Mouse (Mus musculus) right cerebral cortex, postnatal 25 days (tissue): Measurements from ENCODE around the gene Ubtd2.
"Not testable (repeated sequence)": the region's sequence is repeated elsewhere in the genome, so short reads cannot be mapped to it uniquely, and the experiment has no call there.

Source experiments
- DNase-seq: peaks from one replicate; pipeline ENCODE4 v3.0.0; 2022

Ubtd2 gene

DNA sequence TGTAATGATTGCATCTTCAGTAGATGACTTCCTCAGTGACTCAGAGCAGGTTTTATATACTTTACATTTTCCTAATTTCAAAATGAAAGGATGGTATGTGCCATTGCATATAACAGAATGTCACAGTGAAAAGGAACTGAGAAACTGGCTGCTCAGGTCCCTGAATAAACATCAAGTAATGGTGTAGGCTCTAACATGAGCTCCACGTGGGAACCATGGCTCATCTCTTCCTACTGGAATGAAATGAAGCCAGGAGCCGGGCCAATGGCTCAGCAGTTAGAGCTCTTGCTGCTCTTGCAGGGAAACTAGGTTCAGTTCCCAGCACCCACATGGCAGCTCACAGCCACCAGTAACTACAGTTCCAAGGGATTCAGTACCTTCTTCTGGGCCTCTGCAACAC lies 16.8 kb downstream of the Ubtd2 start:
- DNase-seq, result no peak

DNA sequence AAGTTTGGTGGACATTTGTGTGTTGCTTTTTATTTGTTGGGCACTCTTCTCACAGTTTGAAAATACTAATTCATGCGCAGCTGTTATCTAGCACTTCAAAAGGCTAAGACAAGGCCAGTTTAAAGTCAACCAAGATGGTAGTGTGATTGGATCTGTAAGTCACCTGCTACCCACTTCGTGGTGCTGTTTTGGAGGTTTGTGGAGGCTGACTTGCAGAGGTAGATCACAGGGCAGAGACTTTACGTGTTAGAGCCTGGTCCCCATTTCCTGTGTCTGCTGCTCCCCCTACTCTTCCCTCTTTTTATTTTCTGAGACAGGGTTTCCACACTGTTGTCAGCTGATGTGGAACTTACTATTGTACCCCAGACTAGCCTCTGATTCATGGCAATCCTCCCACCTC lies 19.6 kb downstream of the Ubtd2 start:
- DNase-seq, result no peak

- DNase-seq, result no peak
These were observed 20.5 kb downstream of the Ubtd2 start for GRCm38 (mm10) chr11:32475487-32476236.

- no peak for DNase-seq
These were observed 26.4 kb downstream of the Ubtd2 start for GRCm38 (mm10) chr11:32481525-32481924.

- no peak for DNase-seq
These were observed 30.1 kb downstream of the Ubtd2 start for GRCm38 (mm10) chr11:32485290-32485689.

DNA sequence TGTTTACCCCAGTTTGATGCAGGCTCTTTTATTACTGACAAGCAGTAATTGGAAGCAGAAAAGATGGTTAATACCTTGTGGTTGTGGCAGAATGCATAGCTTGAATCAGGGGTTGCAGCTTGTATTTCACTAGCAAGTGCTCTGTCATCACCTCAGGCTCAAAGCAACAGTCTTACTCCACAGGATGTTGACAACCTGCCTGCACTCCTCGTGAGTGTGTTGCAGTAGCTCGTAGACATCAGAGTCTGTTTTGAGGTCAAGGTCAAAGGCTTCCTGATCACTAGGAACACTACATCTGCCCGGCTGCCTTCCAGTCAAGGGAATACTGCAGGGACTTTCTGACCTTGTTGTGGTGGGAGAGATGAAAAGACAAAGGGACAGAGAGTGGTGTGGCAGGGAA lies 31.5 kb downstream of the Ubtd2 start:
- DNase-seq, result no peak

GRCm38 (mm10) chr11:32487501-32487900 lies 32.3 kb downstream of the Ubtd2 start:
- DNase-seq, result no peak

DNA sequence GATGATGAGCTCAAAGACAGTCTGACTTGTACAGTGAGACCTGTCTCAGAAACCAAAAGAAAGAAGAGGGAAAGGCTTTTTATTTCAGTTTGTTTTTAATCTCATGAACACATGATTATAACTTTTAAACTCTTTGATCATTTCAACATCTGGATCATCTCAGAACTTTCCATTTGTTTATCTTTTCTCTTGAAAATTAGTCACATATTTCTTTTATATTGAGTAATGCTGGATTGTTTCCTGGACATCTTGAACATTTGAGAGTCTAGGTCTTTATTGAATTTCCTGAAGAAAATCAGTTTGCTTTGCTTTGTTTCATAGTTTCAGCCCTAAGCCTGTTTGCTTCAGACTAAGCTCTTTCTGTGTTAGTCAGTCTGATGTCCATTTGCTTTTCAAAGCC lies 33.2 kb downstream of the Ubtd2 start:
- DNase-seq, result no peak

- no peak for DNase-seq
These were observed 33.9 kb downstream of the Ubtd2 start for GRCm38 (mm10) chr11:32488808-32489670.

- no peak for DNase-seq
These were observed 35.9 kb downstream of the Ubtd2 start for GRCm38 (mm10) chr11:32491079-32491478.

DNA sequence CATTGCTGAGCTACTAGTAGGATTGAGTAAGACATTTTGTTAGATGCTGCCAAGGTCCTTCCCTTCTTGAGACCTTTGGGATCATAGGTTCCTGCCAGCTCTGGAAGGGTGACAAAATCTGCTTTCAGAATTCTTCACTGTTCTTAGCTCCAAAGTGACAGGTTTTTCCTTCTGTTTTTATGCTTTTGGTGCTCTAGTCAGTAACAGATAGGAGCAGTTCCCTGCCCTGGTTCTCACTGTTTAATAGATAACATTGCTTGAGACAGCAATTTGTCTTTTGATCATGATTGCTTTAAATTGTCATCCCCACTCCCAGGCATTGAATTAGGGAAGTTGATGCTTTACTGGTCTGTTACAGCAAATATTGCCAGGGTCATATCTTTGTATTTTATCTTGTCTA lies 38.1 kb downstream of the Ubtd2 start:
- DNase-seq, result no peak

DNA sequence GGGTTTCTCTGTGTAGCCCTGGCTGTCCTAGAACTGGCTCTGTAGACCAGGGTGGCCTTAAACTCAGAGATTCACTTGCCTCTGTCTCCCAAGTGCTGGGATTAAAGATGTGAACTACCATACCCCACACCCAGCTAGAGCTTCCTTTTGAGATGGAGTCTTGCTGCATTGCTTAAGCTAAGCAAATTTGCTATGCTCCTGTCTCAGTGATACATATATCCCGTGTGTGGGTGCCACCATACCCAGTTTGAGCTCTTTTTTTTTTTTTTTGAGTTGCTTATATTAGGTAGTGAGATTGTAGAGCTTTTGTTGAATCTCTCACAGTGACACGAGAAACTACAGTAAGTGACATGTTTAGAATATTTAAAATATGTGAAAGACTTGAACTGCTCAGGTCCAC lies 40.1 kb downstream of the Ubtd2 start:
- no peak for DNase-seq

- peak; percentile 36 for DNase-seq
These were observed 43.8 kb downstream of the Ubtd2 start for GRCm38 (mm10) chr11:32498757-32499535.

- no peak for DNase-seq
These were observed 44.8 kb downstream of the Ubtd2 start for GRCm38 (mm10) chr11:32499931-32500330.

- DNase-seq, result no peak
These were observed 48.5 kb downstream of the Ubtd2 start for GRCm38 (mm10) chr11:32503711-32504110.

DNA sequence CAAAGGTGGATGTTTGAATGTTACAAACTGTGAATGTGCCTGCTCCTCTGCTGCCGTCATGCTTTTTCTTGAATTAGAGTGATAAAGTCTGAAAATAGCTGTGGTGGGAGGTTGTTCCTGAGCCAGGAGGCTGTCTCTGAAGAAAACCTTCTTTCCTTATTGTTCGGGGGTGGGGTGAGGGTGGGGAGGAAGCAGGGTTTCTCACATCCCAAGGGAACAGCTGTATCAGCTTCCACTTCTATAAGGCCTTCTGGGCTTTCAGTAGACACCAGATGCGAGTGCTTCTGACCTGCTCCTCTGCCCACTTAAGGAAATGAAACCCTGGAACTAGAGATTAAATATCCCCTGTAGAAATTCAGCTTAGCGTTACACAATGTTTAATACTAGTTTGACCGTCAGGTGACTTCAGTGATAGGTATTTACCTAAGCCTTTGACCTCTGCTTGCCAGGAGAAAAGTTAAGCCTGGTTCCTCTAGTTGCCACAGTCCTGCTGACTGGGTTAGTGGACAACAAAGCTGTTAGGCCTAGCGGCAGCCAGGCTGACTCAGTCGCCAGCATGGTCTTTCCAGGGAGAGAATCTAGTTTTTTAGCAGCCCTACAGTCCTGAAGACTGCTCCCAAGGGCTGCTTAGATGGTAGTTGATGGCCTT lies 50.0 kb downstream of the Ubtd2 start:
- no peak for DNase-seq

DNA sequence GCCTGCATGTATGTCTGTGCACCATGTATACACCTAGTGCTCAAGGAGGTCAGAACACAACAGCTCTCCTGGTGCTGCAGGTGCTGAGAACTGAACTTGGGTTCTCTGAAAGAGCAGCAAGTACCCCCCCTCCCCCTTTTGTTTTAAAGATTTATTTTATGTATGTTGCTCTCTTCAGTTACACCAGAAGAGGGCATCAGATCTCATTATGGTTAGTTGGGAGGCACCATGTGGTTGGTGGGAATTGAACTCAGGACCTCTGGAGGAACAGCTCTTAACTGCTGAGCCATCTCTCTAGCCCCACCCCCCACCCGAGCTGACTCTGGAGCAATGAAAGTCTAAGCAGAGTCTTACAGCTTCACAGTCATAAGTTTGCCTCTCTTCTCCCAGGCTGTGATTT lies 55.8 kb downstream of the Ubtd2 start:
- DNase-seq, result no peak

DNA sequence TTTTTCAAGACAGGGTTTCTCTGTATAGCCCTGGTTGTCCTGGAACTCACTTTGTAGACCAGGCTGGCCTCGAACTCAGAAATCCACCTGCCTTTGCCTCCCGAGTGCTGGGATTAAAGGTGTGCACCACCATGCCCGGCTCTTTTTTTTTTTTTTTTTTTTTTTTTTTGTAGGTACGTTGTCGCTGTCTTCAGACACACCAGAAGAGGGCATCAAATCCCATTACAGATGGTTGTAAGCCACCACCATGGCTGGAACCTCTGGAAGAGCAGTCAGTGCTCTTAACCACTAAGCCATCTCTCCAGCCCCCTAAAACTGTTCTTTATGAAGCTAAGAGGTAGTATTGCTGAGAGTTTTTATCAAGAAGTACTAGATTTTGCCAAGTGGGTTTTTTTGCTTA lies 59.7 kb downstream of the Ubtd2 start:
- DNase-seq, result not testable (repeated sequence)

GRCm38 (mm10) chr11:32516091-32516490 lies 60.9 kb downstream of the Ubtd2 start:
- DNase-seq, result no peak

- DNase-seq, result peak; percentile 53
These were observed 61.9 kb downstream of the Ubtd2 start for GRCm38 (mm10) chr11:32516916-32517712.

DNA sequence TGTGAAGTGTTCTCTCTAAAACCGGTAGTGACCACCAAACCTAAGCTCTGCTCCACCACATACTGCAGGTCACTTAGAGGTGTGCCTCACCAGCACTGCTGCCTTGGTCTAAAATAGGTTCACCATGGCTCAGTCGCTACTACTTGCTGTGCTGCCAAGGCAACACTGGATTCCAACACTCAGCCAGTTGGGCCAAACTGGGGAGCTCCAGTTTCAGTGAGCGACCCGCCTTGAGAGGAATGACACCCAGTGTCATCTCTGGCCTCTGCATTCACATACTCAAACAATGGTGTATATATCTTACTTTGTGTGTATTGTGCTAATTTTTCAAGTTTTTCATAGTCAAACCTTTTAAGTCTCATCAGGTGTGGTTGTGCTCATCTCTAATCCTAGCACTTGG lies 63.6 kb downstream of the Ubtd2 start:
- no peak for DNase-seq

- no peak for DNase-seq
These were observed 64.2 kb downstream of the Ubtd2 start for GRCm38 (mm10) chr11:32519354-32519753.
